Mouse (Mus musculus) T-helper 2 cell (primary cell): ENCODE measurements around the gene Olfr930.

ENCODE experiments used
- in situ Hi-C: fragments of 300-600 bp; cut with MboI, MseI; formaldehyde crosslinking; loops from one replicate; pipeline ENCODE4 v1.15.1; 2025; ENCODE audit warnings: high pct_unique_total_duplicates

The Olfr930 gene

DNA sequence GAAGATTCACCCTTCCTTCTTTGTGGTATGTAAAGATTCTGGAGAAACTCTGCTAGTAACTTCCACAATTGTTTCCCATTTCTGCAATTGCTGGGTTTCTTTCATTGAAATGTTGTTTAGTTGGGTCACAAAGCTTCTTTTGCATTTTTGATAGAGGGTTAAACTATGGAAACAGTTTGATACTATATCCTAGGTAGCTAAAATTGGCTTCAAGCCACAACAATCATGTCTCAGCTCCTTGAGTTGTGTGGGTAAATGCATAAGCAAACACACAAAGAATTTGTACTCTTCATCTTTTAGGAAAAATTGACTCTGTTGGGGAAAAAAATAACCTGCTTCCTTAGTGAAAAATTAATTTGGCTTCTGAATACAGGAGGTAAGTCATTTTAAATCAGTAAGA lies at the start of gene Olfr930:
Gene Olfr930, plus strand, starts transcription at position 301 of the 400 bp plus-strand sequence.
- in situ Hi-C loops: no loop called here

GRCm38 (mm10) chr9:38953401-38954123 lies 24.0 kb downstream of the Olfr930 start:
- in situ Hi-C loops: no loop called here

DNA sequence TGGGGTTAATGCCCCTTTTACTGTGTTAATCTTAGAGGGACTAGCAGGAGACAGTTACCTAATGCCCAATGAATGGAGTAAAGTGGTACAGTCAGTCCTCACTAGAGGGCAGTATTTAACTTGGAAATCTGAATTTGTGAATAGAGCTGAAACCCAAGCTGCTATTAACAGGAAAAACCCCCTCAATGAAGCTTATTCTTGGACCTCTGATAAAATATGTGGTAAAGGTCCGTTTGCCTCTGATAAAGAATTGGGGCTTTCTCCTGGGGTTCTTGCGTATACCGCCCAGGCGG lies 24.5 kb downstream of the Olfr930 start:
- in situ Hi-C loops: no loop called here

- in situ Hi-C loops: no loop called here
These were observed 42.4 kb downstream of the Olfr930 start, which contains the start of gene Olfr933 for GRCm38 (mm10) chr9:38972013-38972412. TSS of gene Olfr933 (plus strand) at chr9:38972313.
